Mouse (Mus musculus) forebrain, postnatal 0 days (tissue): ENCODE measurements around the gene Eif4g1. TPM values are rescaled to one million over a fixed set of nuclear protein-coding genes. Genes with fewer than 3 reads are reported as not detected.

Experiments used
- ATAC-seq: fragments of 200-750 bp; cut with Nextera tagmentation; 2 replicates; pipeline ENCODE4 v1.8.0; 2017; ENCODE audit warnings: mild to moderate bottlenecking, moderate library complexity
- DNase-seq: peaks from one replicate; pipeline ENCODE4 v3.0.0-alpha.2; 2015
- H3K27ac ChIP-seq: fragments of 300-500 bp; sonication (generic); 2 replicates; pipeline ENCODE4 v1.5.1; 2014; ENCODE audit warnings: low read depth, mild to moderate bottlenecking, antibody characterized with exemption, low read length, moderate library complexity, mixed read lengths
- H3K27me3 ChIP-seq: fragments of 300-500 bp; sonication (generic); 2 replicates; pipeline ENCODE4 v1.6.1; 2014; ENCODE audit warnings: mild to moderate bottlenecking, low read length, mixed read lengths; ENCODE audit not compliant: insufficient read depth
- H3K36me3 ChIP-seq: fragments of 300-500 bp; sonication (generic); 2 replicates; pipeline ENCODE4 v1.6.1; 2014; ENCODE audit warnings: mild to moderate bottlenecking, moderate library complexity; ENCODE audit not compliant: insufficient read depth
- H3K4me1 ChIP-seq: fragments of 300-500 bp; sonication (generic); 2 replicates; pipeline ENCODE4 v1.6.1; 2014; ENCODE audit warnings: antibody characterized with exemption; ENCODE audit not compliant: insufficient read depth
- H3K4me2 ChIP-seq: fragments of 300-500 bp; sonication (generic); 2 replicates; pipeline ENCODE4 v1.6.1; 2014; ENCODE audit warnings: low read depth, mild to moderate bottlenecking, moderate library complexity
- H3K4me3 ChIP-seq: fragments of 300-500 bp; sonication (generic); 2 replicates; pipeline ENCODE4 v1.5.1; 2014; ENCODE audit warnings: low read depth, low read length, mixed read lengths
- H3K9ac ChIP-seq: fragments of 300-500 bp; sonication (generic); 2 replicates; pipeline ENCODE4 v1.6.1; 2014; ENCODE audit warnings: mild to moderate bottlenecking
- H3K9me3 ChIP-seq: fragments of 300-500 bp; sonication (generic); 2 replicates; pipeline ENCODE4 v1.6.1; 2016; ENCODE audit warnings: low read length
- CTCF ChIP-seq: sonication (generic); IDR thresholded peaks from 2 replicates; pipeline ENCODE4 v1.5.1; 2016; ENCODE audit warnings: antibody characterized with exemption, control low read depth, low read depth
- WGBS: fragments of 180-500 bp; shearing (Covaris S2); extraction: QIAGEN DNeasy Blood & Tissue Kit; methylation state at CpG from one replicate; pipeline ENCODE4 v1.1.7; 2014; 5-methylcytosine and 5-hydroxymethylcytosine counted together
- polyA plus RNA-seq: library from polyadenylated mRNA; unstranded; fragments of >200 nt; fragmentation: Nextera tagmentation; extraction: Ambion mirVana; gene quantifications from 2 replicates; pipeline ENCODE4 v1.2.1, GENCODE M21; 2015
- total RNA-seq: library from RNA; depleted of rRNA; stranded (reverse); fragments of >200 nt; gene quantifications from 2 replicates; pipeline ENCODE4 v1.2.3, GENCODE M21; 2014

The Eif4g1 gene
- total and polyA plus RNA-seq, 2 experiments from 2014 or later, result 111 to 282 TPM

DNA sequence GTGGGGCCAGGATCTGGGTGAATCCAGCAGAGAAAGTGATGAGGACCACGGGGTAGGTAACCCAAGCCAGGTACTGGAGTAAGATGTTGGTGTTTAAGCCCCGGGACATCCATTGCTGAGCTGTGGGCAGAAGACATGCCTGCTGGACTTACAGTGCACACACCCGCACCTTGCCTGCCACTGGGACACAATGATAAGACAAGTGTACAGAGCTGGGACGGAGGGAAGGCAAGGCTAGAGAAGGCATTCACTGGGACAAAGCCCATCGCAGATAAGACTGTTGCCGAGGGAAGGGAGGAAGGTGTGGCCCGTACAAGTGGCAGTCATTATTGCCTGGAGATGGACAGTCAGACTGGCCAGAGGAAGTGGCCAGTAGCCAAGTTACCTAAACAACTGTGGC is 44.8 kb downstream of the Eif4g1 start:
- WGBS, result 91% methylated on average over 7 of the region's 7 CpGs
- H3K27me3 ChIP-seq, result no peaks in the 10 kb centered on the region
- H3K36me3 ChIP-seq, result peaks cover 24% of the 10 kb centered on the region
- DNase-seq, result no peak
- H3K4me3 ChIP-seq, result no peak overlapping the region
- ATAC-seq, result no peak
- H3K27ac ChIP-seq, result no peak overlapping the region
- peaks cover 11% of the 10 kb centered on the region for H3K4me1 ChIP-seq
- no peak for TF ChIP-seq CTCF
- H3K4me2 ChIP-seq, result no peak overlapping the region
- no peaks in the 10 kb centered on the region for H3K9me3 ChIP-seq
- H3K9ac ChIP-seq, result no peak overlapping the region

DNA sequence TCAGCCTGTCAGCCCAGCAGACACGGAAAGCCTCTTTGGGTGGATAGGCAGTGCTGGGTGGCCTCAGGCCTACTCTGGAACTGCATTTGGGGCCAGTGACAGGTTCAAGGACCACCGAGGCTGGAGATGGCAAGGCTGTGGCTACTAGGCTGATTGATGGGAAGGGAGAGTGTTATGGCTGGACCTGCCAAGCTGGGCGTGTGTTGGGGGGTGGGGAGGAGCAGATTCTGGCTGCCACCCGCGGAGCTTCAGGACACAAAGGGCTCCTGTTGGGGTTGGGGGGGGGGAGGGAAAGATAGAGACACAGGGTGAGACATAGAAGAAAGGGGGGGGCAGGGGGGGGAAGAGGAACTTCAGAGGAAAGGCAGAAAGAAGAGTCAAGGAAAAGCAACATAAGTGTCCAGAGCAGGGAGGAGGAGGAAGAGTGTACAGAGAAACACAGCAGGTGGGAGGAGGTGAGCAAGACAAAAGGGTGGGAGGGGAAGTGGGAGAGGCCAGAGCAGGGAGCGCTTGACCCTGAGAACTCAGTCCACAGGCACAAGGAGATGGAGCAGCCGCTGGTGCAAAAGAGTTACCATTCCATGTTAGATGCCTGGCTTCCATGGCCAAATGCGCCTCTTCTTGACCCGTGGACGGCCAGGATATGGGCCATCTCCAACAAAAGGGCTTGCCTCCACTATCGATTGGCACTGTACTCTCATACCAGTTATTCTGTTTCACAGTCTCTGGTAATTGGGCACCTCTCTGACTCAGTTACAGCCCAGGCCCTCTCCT is 46.4 kb downstream of the Eif4g1 start:
- Histone ChIP-seq H3K4me2 (peak overlapping the region; percentile 84), H3K4me3 (peak overlapping the region; percentile 69; the same call in 1 of the 2 replicates), H3K4me1 (peaks cover 14% of the 10 kb centered on the region), H3K36me3 (peaks cover 17% of the 10 kb centered on the region), H3K9me3 (no peaks in the 10 kb centered on the region), H3K27me3 (no peaks in the 10 kb centered on the region), H3K9ac (0 out of 2 replicates have a peak overlapping the region, but pooled peaks have one; percentile 84), H3K27ac (no peak overlapping the region)
- WGBS, result 36% methylated on average over 11 of the region's 11 CpGs
- DNase-seq (no peak), ATAC-seq (no peak)
- TF ChIP-seq CTCF, result no peak

DNA sequence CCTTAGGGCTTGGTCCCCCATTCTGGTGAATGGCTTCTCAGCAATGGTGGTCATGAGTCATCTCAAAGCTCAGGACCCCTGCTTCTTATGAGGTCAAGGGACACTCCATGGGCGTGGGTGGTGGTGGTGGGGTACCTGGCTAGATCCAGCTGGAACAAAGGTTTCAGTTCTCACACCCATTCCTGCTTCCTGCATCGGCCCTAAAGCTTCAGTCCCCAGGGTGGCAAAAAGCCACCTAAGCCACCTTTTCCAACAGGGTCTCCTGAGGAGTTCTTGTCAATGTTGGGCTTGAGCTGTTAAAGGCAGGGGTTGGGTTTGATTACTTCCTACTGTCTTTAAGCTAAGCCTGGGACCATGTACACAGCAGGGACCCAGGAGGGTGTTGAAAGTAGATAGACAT is 47.0 kb downstream of the Eif4g1 start:
- peaks cover 14% of the 10 kb centered on the region for H3K4me1 ChIP-seq

DNA sequence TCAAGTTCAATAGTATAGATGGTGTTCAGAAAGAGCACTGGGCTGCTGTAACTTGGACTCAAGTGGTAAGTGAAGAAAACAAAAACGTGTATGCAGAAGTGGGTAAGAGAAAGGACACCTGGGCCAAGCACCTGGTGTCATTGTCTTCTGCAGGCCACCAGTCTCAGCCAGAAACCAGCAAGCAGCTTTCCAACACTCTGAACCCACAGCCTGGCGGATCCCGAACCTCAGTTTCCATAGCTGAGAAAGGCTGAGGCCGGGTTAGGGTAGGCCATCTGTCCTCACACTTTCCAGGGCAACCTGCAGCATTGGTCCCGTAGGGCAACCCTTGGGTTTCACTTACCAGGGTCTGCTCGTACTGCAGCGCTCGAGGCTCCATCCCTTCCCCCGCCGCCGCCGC is 47.5 kb downstream of the Eif4g1 start:
- WGBS, result 2% methylated on average over 12 of the region's 12 CpGs
- peak overlapping the region; percentile 94 for H3K27ac ChIP-seq
- no peak for TF ChIP-seq CTCF
- H3K9ac ChIP-seq, result peak overlapping the region; percentile 84
- no peak for ATAC-seq
- DNase-seq, result no peak
- H3K4me3 ChIP-seq, result peak overlapping the region; percentile 69
- peaks cover 14% of the 10 kb centered on the region for H3K4me1 ChIP-seq
- no peaks in the 10 kb centered on the region for H3K9me3 ChIP-seq
- H3K27me3 ChIP-seq, result no peaks in the 10 kb centered on the region
- peaks cover 19% of the 10 kb centered on the region; the same call in 1 of the 2 replicates for H3K36me3 ChIP-seq
- peak overlapping the region; percentile 84 for H3K4me2 ChIP-seq

More for the DNA sequence above, 47.0 kb downstream of the Eif4g1 start:
- DNase-seq, result no peak
- TF ChIP-seq CTCF, result no peak
- no peak for ATAC-seq
- Histone ChIP-seq H3K9ac (peak overlapping the region; percentile 84), H3K4me2 (peak overlapping the region; percentile 84), H3K27me3 (no peaks in the 10 kb centered on the region), H3K27ac (no peak overlapping the region), H3K9me3 (no peaks in the 10 kb centered on the region), H3K36me3 (peaks cover 18% of the 10 kb centered on the region), H3K4me3 (peak overlapping the region; percentile 69)
- WGBS, result 55% methylated on average over 2 of the region's 2 CpGs

DNA sequence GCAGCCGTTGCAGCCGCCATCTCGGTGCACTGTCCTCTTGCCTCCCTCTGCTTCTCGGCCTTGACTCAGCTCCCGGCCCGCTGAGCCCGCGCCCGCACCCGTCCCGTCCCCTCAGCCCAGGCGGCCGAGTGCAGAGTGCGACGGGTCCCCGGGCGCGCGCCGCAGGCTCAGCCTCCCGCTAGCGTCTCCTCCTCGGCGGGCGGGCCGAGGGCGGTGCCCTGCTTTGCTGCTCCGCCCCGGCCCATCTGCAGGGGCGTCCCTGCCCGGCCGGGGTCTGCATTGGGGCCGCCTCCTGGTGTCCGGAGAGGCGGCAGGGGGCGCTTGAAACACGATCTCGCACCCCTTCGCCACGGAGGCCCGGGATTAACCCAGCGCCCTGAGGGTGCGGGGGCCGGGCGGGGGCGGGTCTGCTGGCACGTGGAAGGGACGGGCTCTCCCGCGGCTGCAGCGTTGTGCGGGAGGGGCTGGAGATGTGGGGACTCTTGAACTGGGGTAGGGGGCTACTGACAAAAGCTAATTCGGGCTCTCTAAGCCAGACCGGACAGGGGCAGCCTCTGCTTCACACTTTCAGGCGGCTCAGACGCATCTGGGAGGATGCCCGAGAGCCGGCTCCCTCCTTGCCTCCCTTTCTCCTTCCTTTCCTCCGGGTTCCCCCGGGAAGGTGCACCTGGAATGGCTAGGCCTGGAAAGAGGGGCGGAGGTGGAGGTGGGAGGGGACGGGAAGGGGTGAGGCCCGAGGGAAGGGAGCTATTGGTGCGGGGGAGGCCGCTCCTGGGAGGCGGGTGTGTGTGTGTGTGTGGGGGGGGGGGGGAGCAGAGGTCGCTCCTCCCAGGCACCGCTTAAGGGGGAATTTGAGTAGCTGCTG is 48.1 kb downstream of the Eif4g1 start:
- Histone ChIP-seq H3K9ac (peak overlapping the region; percentile 84), H3K9me3 (no peaks in the 10 kb centered on the region), H3K36me3 (peaks cover 19% of the 10 kb centered on the region; the same call in 1 of the 2 replicates), H3K4me1 (peaks cover 14% of the 10 kb centered on the region), H3K4me3 (peak overlapping the region; percentile 69), H3K27ac (peak overlapping the region; percentile 94), H3K27me3 (no peaks in the 10 kb centered on the region), H3K4me2 (peak overlapping the region; percentile 84)
- DNase-seq, result peak; percentile 85
- WGBS, result 2% methylated on average over 63 of the region's 68 CpGs
- TF ChIP-seq CTCF, result peak; percentile 57
- ATAC-seq, result peak; percentile 73

DNA sequence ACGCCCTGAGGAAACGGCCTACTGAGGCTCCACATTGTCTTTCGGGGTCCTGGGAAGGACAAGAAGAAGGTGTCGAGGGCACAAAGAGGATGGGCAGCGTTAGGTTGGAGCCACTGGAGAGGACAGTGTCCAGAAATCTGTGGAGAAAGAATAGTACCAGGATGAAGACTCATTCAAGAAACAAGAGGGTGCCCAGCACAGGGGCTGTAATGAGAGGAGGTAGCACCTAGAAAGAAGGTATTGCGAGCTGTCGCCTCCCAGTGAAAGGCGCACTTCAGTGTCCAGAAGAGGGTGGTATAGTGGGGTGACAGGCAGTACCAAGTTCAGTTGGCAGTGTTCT is 48.7 kb downstream of the Eif4g1 start:
- no peak for TF ChIP-seq CTCF
- H3K4me3 ChIP-seq, result peak overlapping the region; percentile 69
- H3K27ac ChIP-seq, result peak overlapping the region; percentile 94
- H3K4me1 ChIP-seq, result peaks cover 14% of the 10 kb centered on the region
- no peak for DNase-seq
- H3K36me3 ChIP-seq, result peaks cover 24% of the 10 kb centered on the region
- ATAC-seq, result no peak
- WGBS, result 3% methylated on average over 8 of the region's 8 CpGs
- no peaks in the 10 kb centered on the region for H3K9me3 ChIP-seq
- peak overlapping the region; percentile 84 for H3K9ac ChIP-seq
- peak overlapping the region; percentile 84 for H3K4me2 ChIP-seq
- no peaks in the 10 kb centered on the region for H3K27me3 ChIP-seq
